Mouse (Mus musculus) neural tube, embryonic 12.5 days (tissue): Measurements from ENCODE around the gene Kcns1. TPM values are rescaled to one million over a fixed set of nuclear protein-coding genes. Genes with fewer than 3 reads are reported as not detected.

Experiments used
- polyA plus RNA-seq: library from polyadenylated mRNA; unstranded; fragments of >200 nt; fragmentation: Nextera tagmentation; extraction: Ambion mirVana; gene quantifications from 2 replicates; pipeline ENCODE4 v1.2.1, GENCODE M21; 2016

Kcns1 gene
- polyA plus RNA-seq, 1 experiment from 2014 or later = 0.06 TPM

Other genes starting within 250 kb of the Kcns1 start
- gene Ywhab, start 176.2 kb downstream of the Kcns1 start, polyA plus RNA-seq = 346 and 381 TPM in 2 replicates
- gene Pabpc1l, start 145.7 kb downstream of the Kcns1 start, polyA plus RNA-seq = 2.1 and 2.2 TPM in 2 replicates
- gene Stk4, start 100.8 kb downstream of the Kcns1 start, polyA plus RNA-seq = 27.7 and 28.8 TPM in 2 replicates
- gene Tomm34, start 99.9 kb downstream of the Kcns1 start, polyA plus RNA-seq = 43.4 and 46.2 TPM in 2 replicates
- not detected in 2 replicates for gene Wfdc5, start 11.6 kb upstream of the Kcns1 start, polyA plus RNA-seq
- not detected in 2 replicates for gene Wfdc12, start 19.5 kb upstream of the Kcns1 start, polyA plus RNA-seq
- gene Wfdc15a, start 29.0 kb upstream of the Kcns1 start, polyA plus RNA-seq = not detected in 2 replicates
- not detected in 2 replicates for gene Wfdc15b, start 50.5 kb upstream of the Kcns1 start, polyA plus RNA-seq
- gene Svs2, start 67.4 kb upstream of the Kcns1 start, polyA plus RNA-seq = not detected in 2 replicates
- gene Svs3b, start 85.5 kb upstream of the Kcns1 start, polyA plus RNA-seq = not detected in 2 replicates
- gene Svs4, start 107.3 kb upstream of the Kcns1 start, polyA plus RNA-seq = not detected in 2 replicates
- not detected in 2 replicates for gene Svs3a, start 118.2 kb upstream of the Kcns1 start, polyA plus RNA-seq
- gene Svs6, start 145.6 kb upstream of the Kcns1 start, polyA plus RNA-seq = not detected in 2 replicates
- not detected in 2 replicates for gene Svs5, start 161.6 kb upstream of the Kcns1 start, polyA plus RNA-seq
- gene Slpi, start 218.0 kb upstream of the Kcns1 start, polyA plus RNA-seq = 0.28 TPM in 1 of 2 replicates, not detected in the other
- gene Rbpjl, start 232.0 kb upstream of the Kcns1 start, polyA plus RNA-seq = 0.13 and 0.18 TPM in 2 replicates
- gene Matn4, start 234.0 kb upstream of the Kcns1 start, polyA plus RNA-seq = 8.2 and 9.0 TPM in 2 replicates